Mouse (Mus musculus): ENCODE results near the gene Ubald2.

DNA sequence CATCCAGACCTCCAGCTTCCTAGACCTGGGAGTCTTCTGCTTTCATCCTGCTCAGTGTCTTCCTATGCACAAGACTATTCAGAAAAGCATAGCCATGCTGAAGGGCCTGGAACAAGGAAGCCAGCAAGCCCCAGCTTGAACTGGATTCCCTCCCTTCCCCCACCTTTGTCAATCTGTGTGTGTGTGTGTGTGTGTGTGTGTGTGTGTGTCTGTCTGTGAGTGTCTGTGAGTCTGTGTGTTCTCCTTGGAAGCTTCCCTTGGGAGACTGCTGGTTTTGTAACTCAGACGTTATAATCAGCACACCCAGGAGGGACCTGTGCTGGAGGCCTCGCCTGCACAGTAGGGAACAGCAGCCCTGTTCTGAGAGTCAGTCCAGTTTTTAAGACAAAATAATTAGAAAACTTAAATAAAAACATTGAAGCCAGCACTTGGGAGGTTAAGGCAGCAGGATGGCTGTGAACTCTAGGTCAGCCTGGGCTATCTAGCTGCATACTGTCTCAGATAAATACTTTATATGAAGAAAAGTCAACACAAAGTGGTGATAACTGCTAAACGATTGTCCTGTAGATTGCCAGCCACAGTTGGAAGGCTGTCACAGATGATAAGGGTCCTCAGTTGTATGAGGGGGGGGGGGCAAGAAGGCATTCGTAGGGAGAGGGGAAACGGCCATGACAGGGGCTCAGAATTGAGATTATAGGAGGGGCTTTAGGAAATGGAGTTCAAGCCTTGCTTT, 2.3 kb downstream of the Ubald2 start:
- no peak for TF ChIP-seq CTCF (IDR thresholded peaks at IDR 0.05; ENCODE audit: low read depth)
- no peak for TF ChIP-seq EP300 (IDR thresholded peaks at IDR 0.05; ENCODE audit: low read depth)
